Mouse (Mus musculus): ENCODE data around the gene Siae.

Siae gene

DNA sequence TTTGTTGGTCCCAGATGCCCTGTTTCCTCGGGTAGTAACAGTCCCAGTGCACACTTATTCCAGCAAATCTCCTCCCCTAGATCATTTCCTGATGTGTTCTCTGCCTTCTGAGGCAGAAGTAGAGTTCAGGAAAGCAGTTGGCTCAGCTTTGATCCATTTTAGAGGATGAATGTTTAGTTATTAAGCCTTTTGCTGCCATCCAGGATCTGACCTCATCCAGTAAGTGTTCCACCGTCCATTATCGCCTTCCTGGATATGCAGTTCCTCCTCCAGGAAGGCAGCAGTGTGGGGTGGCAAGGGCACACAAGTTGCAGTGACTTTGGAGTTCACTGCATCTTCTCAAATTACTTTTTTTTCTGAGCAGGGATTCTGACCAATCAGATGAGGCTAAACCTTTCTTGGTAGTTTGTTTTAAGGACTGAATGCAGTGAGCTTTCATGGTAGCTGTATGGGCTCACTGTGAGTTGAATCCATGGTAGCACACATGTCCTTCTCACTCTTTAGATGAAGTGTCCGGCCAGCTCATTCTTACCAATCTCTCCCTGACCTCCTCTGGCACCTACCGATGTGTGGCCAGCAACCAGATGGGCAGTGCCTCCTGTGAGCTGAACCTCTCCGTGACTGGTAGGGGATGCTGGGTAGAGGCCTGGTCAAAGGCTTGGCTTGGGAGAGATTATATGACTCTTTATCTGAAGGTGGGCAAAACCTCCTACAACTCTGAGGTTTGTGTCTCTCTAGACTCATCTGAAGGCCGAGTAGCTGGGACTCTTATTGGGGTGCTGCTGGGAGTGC lies 13.5 kb upstream of the Siae start:
- no peak for DNase-seq

GRCm38 (mm10) chr9:37543869-37544440 lies 11.5 kb upstream of the Siae start:
- DNase-seq, result no peak

DNA sequence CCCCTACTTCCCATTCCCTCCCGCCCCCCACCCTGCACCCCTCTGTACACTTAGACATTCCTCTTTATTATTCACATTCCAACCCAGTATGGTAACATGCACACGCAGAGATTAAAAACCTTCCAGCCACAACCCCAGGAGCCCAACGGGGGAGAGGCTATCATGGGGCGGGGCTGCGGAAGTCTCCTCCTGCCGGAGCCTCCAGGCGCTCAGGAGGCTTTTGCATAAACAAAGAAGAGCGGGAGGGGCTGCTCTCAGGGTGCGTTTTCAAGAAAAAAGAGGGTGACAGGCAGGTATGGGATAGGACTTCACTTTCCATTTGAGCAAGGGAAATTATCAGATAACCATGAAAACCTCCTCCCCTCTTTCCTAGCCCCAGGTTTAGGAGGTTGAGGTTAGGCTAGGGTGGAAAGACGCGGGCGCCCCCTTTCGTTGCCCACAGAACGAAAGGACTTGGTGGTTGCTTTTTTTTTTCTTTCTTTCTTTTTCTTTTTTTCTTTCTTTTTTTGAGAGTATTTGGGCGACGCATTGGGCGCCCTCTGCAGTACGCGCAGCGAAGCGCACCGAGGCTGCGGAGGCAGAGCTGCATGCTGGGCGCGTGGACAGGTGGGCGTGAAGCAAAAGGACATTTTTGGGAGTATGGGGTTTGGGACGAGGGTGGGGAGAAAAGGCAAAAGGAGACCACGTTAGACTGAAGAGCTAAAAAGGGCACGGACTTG lies 10.9 kb upstream of the Siae start:
- peak; percentile 71 for DNase-seq

- no peak for DNase-seq
Observed at GRCm38 (mm10) chr9:37545166-37545610, 10.3 kb upstream of the Siae start.

DNA sequence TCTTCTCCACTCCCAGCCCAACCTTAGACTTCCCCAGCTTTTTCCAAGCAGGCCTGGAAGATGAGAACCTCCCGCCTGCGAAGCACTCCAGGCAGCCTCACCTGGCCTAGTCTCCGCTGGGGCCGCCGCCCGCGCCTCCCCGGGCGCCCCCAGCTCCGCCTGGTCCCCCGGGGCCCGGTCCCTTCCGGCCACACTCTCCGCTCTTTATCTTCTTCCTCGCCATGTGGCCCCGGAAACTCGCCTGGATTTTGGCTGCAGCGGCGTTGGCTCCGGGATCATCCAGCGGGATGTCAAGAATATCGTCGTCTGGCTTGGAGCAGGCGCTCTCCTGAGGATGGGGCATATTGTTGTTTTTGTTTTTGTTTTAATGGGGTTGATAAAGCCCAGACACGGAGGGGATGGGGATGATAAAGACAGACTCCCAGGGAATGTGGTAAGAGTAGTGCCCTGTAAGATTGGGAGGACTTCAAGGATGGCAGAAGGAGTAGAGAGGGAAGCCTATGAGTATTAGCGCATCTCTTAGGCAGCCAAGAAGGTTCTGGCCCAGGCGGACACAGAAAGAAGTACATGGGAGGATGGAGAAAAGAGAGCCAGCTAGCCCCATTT lies 9.5 kb upstream of the Siae start:
- no peak for DNase-seq

GRCm38 (mm10) chr9:37546889-37547288 lies 8.6 kb upstream of the Siae start:
- no peak for DNase-seq

GRCm38 (mm10) chr9:37550435-37550834 lies 5.1 kb upstream of the Siae start:
- DNase-seq, result no peak

DNA sequence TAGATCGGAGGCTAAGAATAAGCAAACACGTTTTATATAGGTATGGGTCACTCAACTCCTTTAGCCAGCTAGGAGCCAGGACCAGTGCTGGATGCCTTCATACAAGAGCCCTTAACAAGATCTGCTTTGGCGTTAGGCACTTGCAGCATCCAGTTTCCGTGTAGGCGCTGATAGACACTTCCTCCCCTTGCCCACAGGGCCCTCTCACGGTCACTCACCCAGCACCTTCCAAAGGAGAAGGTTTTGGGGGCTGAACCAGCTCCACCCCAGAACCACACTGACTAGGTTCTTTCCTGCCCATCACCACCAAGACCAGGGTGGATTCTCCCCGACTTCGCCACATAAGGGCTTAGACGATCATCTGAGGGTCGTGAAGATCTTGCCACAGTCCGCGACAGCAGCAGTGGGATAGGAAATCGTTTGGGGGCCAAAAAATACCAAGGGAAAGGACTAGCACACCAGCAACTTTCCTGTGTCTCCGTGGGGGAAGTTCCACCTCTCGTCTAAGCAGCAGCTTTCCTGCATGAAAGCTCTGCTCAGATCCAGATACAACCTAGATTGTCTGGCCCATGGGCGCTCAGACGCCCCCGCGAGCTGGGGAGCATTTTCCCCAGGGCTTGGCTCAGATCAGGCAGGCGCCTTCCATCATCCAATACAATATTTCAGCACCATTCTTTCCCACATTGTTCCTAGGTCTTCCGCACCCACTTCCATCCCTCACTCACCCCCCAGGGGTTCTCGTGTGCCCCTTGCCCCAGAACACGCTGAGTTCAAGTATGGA lies 3.6 kb upstream of the Siae start:
- no peak for DNase-seq

DNA sequence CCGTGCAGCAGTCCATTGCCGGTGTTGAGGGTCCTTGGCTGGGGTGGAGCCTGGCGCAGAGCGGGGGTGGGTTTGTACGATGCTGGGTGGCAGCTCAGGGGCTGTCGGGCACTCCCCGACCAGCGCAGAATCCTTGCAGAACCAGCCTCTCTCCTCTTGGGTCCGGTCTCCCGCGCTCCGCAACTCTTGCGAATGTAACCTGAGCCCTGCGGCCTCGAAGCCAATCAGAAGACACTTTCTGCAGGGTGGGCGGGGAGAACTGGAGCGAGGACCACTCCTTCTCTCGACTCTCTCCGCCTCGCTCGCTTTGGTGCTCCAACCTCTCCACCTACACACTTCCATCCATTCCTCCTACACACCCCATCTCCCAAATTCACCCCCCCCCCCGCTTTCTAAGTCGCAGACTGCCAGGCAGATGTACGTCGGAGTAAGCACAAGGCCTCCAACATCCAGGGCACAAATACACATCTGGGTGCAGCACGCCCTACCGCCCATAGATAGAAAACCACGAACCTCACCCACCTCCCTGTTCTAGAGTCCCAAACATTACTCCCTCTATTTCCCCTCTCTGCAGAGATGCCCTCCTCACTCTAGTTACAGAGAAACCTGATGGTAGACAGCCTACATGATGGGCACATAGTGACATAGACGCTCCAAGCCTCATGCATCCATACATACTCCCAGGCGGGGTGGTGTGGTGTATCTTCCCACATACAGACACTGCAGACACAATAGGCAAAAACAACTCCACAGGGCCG lies 2.8 kb upstream of the Siae start, which contains the start of gene Nrgn:
Gene Nrgn, minus strand, starts transcription at position 369 of the 758 bp plus-strand sequence.
- DNase-seq, result peak; percentile 74

GRCm38 (mm10) chr9:37554279-37554678 lies 1.2 kb upstream of the Siae start:
- no peak for DNase-seq

GRCm38 (mm10) chr9:37556366-37556765 lies 868 bp downstream of the Siae start:
- no peak for DNase-seq

DNA sequence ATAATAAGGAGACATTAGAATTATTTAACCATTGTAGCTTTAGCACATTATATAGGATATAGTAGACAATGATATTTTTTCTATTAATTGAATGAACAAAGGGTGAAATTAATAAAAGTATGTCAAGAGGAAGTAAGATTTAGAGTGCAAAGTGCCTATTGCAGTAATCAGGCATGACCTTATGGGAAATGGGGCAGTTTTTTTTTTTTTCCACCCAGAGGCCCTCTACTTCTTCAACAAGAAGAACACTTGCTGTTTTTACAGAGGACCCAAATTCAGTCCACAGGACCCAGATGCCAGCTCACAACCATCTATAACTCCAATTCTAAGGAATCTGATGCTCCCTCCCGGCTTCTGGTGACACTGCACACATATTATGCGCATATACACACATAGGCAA lies 5.1 kb downstream of the Siae start:
- DNase-seq, result no peak

DNA sequence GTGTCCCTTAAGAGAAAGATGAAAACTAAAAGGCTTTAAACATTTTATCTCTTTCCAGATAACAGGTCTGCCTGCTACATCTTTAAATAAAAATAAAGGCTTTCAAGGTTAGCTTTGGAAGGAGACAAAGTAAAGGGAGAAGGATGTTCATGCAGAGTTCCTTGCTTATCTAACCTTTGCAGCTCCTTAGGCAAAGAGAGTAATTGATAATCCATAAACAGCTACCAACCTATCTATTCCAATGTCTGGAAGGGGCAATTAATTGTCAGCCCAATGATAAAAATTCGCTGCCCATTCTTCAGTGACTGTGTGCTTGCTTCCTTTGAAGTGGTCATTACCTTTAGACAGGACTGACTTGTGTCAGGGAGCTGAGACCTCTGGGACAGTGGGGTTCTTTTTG lies 8.3 kb downstream of the Siae start:
- DNase-seq, result no peak

DNA sequence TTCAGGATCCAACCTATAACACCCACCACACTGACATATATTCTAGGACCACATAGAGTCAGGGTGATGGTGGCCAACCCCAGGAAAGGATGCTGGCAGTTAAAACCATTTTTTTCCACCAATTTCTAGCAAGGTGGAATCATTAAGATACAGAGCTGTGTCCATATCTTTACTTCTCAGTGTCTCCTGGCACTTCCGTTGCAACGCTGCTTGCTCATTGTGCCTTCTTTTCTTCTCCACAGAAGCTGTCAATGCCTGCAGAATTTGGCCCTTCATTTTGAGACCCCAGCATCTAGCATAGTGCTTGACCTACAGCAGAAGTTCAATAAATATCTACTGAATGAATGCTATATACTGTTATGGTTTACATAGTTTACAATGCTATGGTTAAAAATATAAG lies 11.5 kb downstream of the Siae start:
- DNase-seq, result no peak

DNA sequence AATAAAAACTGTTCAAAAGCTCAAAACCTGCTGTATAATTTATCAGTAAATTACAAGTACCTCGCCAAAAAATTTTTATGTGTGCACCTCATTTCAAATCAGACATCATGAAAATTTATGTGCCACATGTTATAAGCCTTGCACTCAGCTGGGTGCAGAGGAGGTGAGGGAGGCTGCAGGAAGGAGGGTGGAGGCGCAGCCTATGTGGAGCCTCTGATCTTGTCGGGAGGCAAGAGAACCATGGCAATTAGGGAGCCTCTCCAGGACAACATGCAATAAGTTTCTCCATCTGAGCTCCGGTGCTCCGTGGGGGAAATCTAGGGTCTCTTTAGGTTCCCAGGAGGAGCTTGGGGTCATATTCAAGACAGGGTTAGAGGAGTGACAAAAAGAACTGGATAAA lies 12.0 kb downstream of the Siae start:
- DNase-seq, result no peak

GRCm38 (mm10) chr9:37567892-37568604 lies 12.6 kb downstream of the Siae start:
- peak; percentile 15 for DNase-seq

- no peak for DNase-seq
Observed at GRCm38 (mm10) chr9:37568605-37569214, 13.2 kb downstream of the Siae start.

GRCm38 (mm10) chr9:37569231-37569835 lies 13.8 kb downstream of the Siae start:
- DNase-seq, result no peak

DNA sequence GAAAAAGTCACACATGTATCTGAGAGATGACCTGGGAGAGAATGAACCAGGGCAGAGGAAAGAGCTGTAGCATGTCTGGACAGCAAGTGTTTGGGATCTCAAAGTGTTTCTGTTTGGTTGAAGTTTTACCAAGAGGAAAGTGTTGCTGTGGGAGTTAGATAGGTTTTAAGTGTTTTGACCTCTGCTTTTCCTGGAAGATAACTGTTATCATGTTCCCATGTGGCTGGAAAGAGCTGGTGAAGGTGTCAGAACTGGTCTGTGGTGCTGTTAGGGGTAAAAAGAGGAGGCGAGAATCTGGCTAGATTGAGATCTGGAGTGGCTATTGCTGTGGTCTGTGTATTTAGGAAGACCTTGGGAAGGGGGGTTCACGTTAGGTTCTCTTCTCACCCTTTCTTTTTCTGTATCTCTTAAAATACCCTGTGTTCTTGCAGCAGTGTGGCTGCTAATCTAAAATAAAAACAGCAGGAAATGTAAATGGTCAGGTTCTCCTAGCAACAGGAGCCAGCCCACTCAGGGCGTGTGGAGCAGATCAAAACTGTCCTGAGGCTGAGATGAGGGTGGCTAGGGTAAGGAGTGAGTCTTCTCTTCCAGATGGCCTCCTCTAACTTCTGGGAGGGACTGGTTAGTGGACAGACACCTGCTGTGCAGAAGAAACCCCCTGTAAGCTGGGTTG lies 16.8 kb downstream of the Siae start:
- DNase-seq, result no peak

All from right cerebral cortex, postnatal 4 days (tissue).